Mouse (Mus musculus) brain, embryonic 14.5 days (tissue): ENCODE results near the gene Ifi205.

Source experiments
- CTCF ChIP-seq: fragments of 200-500 bp; IDR thresholded peaks from 2 replicates; pipeline ENCODE4 v1.5.1; 2012; ENCODE audit warnings: inconsistent platforms, mild to moderate bottlenecking, moderate library complexity, borderline replicate concordance; ENCODE audit not compliant: insufficient read depth, insufficient read length; ENCODE audit errors: extremely low read depth
- POLR2A ChIP-seq: fragments of 200-500 bp; IDR thresholded peaks from 2 replicates; pipeline ENCODE4 v1.6.1; 2012; ENCODE audit warnings: mild to moderate bottlenecking, inconsistent platforms, borderline replicate concordance; ENCODE audit not compliant: poor library complexity, insufficient read depth, insufficient read length, severe bottlenecking; ENCODE audit errors: extremely low read depth

GRCm38 (mm10) chr1:174050532-174050931 lies 18.9 kb upstream of the Ifi205 start:
- TF ChIP-seq CTCF: no peak
- no peak for TF ChIP-seq POLR2A
